Mouse (Mus musculus) liver, postnatal 0 days (tissue): ENCODE measurements around the gene Dhx16.
"Not testable (repeated sequence)": the region's sequence is repeated elsewhere in the genome, so short reads cannot be mapped to it uniquely, and the experiment has no call there.

ENCODE experiments used
- CTCF ChIP-seq: sonication (generic); IDR thresholded peaks from 2 replicates; pipeline ENCODE4 v1.5.1; 2016; ENCODE audit warnings: antibody characterized with exemption, low read depth
- EP300 ChIP-seq: IDR thresholded peaks from 2 replicates; pipeline ENCODE4 v1.6.1; 2016; ENCODE audit warnings: antibody characterized with exemption, low read depth, mild to moderate bottlenecking

DNA sequence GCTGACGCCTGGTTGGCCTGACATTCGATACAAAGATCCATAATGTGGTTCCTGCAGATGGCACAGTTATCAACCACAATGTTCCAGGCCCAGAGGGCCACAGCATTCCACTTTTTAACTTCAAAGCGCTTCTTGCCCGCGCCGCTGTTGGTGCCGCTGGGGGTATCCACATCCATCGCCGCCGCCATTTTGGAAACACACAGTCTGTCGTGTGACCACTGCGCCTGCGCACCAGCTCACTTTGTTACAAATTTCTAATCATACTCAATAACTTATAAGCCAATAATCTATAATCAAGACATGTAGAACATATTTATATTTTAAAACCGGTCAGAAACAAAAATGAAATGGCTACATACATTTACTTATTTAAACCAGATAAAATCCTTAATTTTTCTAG lies 56.1 kb downstream of the Dhx16 start:
- not testable (repeated sequence) for TF ChIP-seq CTCF, EP300
